Mouse (Mus musculus): ENCODE data around the gene Scn3b. TPM values are rescaled to one million over a fixed set of nuclear protein-coding genes. Genes with fewer than 3 reads are reported as not detected.

Gene Scn3b
- not detected for polyA plus RNA-seq (2017; shearing (Covaris generic))

DNA sequence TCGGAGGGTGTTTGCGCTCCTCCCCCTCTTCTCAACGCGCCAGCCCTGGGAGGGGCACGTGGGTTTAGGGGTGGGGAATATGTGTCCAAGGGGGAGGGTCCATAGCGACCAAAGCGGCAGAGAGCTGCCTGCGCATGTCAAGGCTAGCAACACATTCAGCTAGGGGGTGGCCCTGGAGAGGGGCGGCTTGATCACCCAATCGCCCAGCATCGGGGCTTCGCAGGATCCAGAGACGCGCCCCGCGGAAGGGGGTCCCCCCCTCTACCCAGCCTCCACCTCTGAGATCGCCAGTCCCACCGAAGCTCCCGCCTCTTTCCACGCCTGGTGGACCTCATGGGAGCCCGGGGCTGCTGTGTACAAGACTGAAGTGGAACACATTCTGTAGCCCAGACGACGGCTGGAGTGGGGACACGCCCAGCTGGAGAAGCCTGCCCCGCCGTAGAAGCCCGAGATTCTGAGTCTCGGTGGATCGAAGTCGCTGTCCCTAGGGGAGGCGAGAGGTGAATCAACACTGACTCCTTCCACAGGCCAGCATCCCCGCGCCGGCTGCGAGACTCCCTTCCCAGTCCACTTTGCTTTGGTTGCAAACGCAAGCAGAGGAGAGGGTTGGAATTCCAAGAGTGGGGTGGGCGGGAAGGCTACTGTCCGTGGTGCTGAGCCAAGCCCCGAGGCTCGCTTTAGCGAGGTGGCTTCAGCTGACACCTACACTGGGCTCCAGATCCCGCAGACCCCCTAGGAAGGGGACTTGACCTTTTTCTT lies at the start of gene Scn3b:
Scn3b (plus strand) TSS at position 115 of the 759 bp plus-strand sequence.

Other genes starting within 250 kb of the Scn3b start
- not detected for gene Olfr981, start 247.8 kb upstream of the Scn3b start, polyA plus RNA-seq (2017; shearing (Covaris generic))
- gene Olfr982, start 195.4 kb upstream of the Scn3b start, polyA plus RNA-seq (2017; shearing (Covaris generic)) = 0.04 TPM
- not detected for gene Olfr983, start 175.6 kb upstream of the Scn3b start, polyA plus RNA-seq (2017; shearing (Covaris generic))
- gene Olfr984, start 155.0 kb upstream of the Scn3b start, polyA plus RNA-seq (2017; shearing (Covaris generic)) = not detected
- gene Olfr985, start 139.0 kb upstream of the Scn3b start, polyA plus RNA-seq (2017; shearing (Covaris generic)) = not detected
- gene Tmem225, start 121.1 kb upstream of the Scn3b start, polyA plus RNA-seq (2017; shearing (Covaris generic)) = not detected
- gene Olfr986, start 88.3 kb upstream of the Scn3b start, polyA plus RNA-seq (2017; shearing (Covaris generic)) = not detected
- gene Zfp202, start 76.9 kb upstream of the Scn3b start, polyA plus RNA-seq (2017; shearing (Covaris generic)) = 3.7 TPM